23 mouse cellular contexts compared by ENCODE assay signal in genomic region chr1:110909752-110910151, GRCm38 (mm10).
DNase-seq lines count a peak whose midpoint lies in the region; ATAC-seq and TF ChIP-seq lines count a peak whose summit lies in the region.
"Had no signal": no experiment of that assay in that cellular context is flagged by ENCODE, and none has a peak within 500 bp of the region (broad histone marks: within the 10 kb centered on the region; RNA-seq: fewer than 3 reads in every experiment).

No protein-coding gene starts in this region.

- TF ChIP-seq POLR2A in MEL (IDR thresholded peaks at IDR 0.05; ENCODE audit: control insufficient read depth in 1 of 2, insufficient read depth in 1 of 2, low read depth in 1 of 2, low read length in 2 of 2, poor library complexity in 1 of 2): no peak

- intact Hi-C loops in heart, postnatal 25 days (cut with DNase I): no loop called here

- no peak for TF ChIP-seq RAD21 in MEL (IDR thresholded peaks at IDR 0.05; ENCODE audit: low read depth, low read length)

- 88% methylated on average over 1 of the region's 1 CpGs for WGBS in embryonic facial prominence, embryonic 11.5 days
- 88% methylated on average over 1 of the region's 1 CpGs for WGBS in embryonic facial prominence, embryonic 10.5 days
- WGBS in forebrain, embryonic 10.5 days: 88% methylated on average over 1 of the region's 1 CpGs

- peak; percentile 68 to 78 for TF ChIP-seq EP300 in MEL (IDR thresholded peaks at IDR 0.05; ENCODE audit: low read depth in 1 of 2, low read length in 2 of 2)

- H3K4me3 ChIP-seq in embryonic facial prominence, embryonic 11.5 days (ENCODE audit: low read depth, low read length): no peak overlapping the region
- H3K4me3 ChIP-seq in embryonic facial prominence, embryonic 10.5 days: no peak overlapping the region
- H3K4me3 ChIP-seq in MEL (ENCODE audit: control insufficient read depth in 1 of 2, insufficient read depth in 1 of 2, low read depth in 2 of 2, low read length in 2 of 2): no peak overlapping the region
- no peak overlapping the region for H3K4me3 ChIP-seq in forebrain, embryonic 10.5 days

- no peaks in the 10 kb centered on the region for H3K79me2 ChIP-seq in MEL (ENCODE audit: control insufficient read depth, insufficient read depth, low read length, poor library complexity)

- H3K27me3 ChIP-seq in embryonic facial prominence, embryonic 11.5 days (ENCODE audit: control insufficient read depth, insufficient read depth, low read length): no peaks in the 10 kb centered on the region
- no peaks in the 10 kb centered on the region for H3K27me3 ChIP-seq in embryonic facial prominence, embryonic 10.5 days (replicated peaks; ENCODE audit: low read depth, poor library complexity, severe bottlenecking)
- no peaks in the 10 kb centered on the region for H3K27me3 ChIP-seq in MEL (ENCODE audit: control insufficient read depth in 1 of 2, insufficient read depth in 2 of 2, low read length in 2 of 2)
- H3K27me3 ChIP-seq in forebrain, embryonic 10.5 days (ENCODE audit: poor library complexity, severe bottlenecking): no peaks in the 10 kb centered on the region
- H3K27me3 ChIP-seq: CH12.LX, Patski had no signal

- no peaks in the 10 kb centered on the region for H3K4me1 ChIP-seq in embryonic facial prominence, embryonic 11.5 days (ENCODE audit: control insufficient read depth, insufficient read depth, low read length)
- H3K4me1 ChIP-seq in embryonic facial prominence, embryonic 10.5 days: no peaks in the 10 kb centered on the region
- H3K4me1 ChIP-seq in MEL (ENCODE audit: control insufficient read depth in 1 of 2, insufficient read depth in 2 of 2, low read length in 2 of 2): peaks cover 2 to 4% of the 10 kb centered on the region in 2 experiments
- no peaks in the 10 kb centered on the region for H3K4me1 ChIP-seq in forebrain, embryonic 10.5 days

- no peak overlapping the region for H3K4me2 ChIP-seq in embryonic facial prominence, embryonic 11.5 days (ENCODE audit: low read depth, low read length)

- no peaks in the 10 kb centered on the region for H3K9me3 ChIP-seq in embryonic facial prominence, embryonic 11.5 days (replicated peaks; ENCODE audit: control insufficient read depth, low read length)
- no peaks in the 10 kb centered on the region for H3K9me3 ChIP-seq in embryonic facial prominence, embryonic 10.5 days
- H3K9me3 ChIP-seq in MEL (replicated peaks; ENCODE audit: insufficient read depth, low read length): no peaks in the 10 kb centered on the region
- no peaks in the 10 kb centered on the region for H3K9me3 ChIP-seq in forebrain, embryonic 10.5 days

- H3K27ac ChIP-seq in embryonic facial prominence, embryonic 11.5 days (replicated peaks; ENCODE audit: low read depth, low read length): no peak overlapping the region
- H3K27ac ChIP-seq in embryonic facial prominence, embryonic 10.5 days (replicated peaks): no peak overlapping the region; the same call in 1 of the 2 replicates
- H3K27ac ChIP-seq in MEL (ENCODE audit: control insufficient read depth, low read depth, low read length): peak overlapping the region; percentile 30; the same call in 1 of the 2 replicates
- no peak overlapping the region for H3K27ac ChIP-seq in forebrain, embryonic 10.5 days

- DNase-seq in embryonic facial prominence, embryonic 11.5 days (ENCODE audit: low spot score): no peak
- no peak for DNase-seq in embryonic facial prominence, embryonic 10.5 days (ENCODE audit: low spot score)
- DNase-seq in MEL (ENCODE audit: low read depth, low spot score): peak; percentile 69
- DNase-seq in MEL-GATA-1-ER (ENCODE audit: extremely low read depth, low read depth): peak; percentile 23
- DNase-seq in heart, postnatal 25 days (ENCODE audit: low spot score): no peak
- DNase-seq in forebrain, embryonic 10.5 days (ENCODE audit: extremely low spot score, low spot score): no peak
- DNase-seq: adrenal gland, adult 2 months; adrenal gland, adult 8-10 months; adrenal gland, postnatal 10 days; adrenal gland, postnatal 14 days; adrenal gland, postnatal 25 days; adrenal gland, postnatal 36 days; B cell, adult 2 months; cerebellum, adult 11 months; cerebellum, adult 11-12 months; cerebellum, adult 18-20 months; cerebellum, adult 2 months; cerebellum, adult 8-10 months had no signal

- H3K36me3 ChIP-seq in embryonic facial prominence, embryonic 11.5 days (replicated peaks; ENCODE audit: control insufficient read depth, insufficient read depth, low read depth, low read length): no peaks in the 10 kb centered on the region
- H3K36me3 ChIP-seq in embryonic facial prominence, embryonic 10.5 days (replicated peaks): no peaks in the 10 kb centered on the region
- peaks cover 0 to 9% of the 10 kb centered on the region in 2 experiments; a peak in 2 of 4 replicates for H3K36me3 ChIP-seq in MEL (ENCODE audit: control insufficient read depth in 1 of 2, insufficient read depth in 2 of 2, low read length in 2 of 2)
- no peaks in the 10 kb centered on the region for H3K36me3 ChIP-seq in forebrain, embryonic 10.5 days (replicated peaks)
- H3K36me3 ChIP-seq: G1E had no signal

- no peak for TF ChIP-seq CTCF in MEL (IDR thresholded peaks at IDR 0.05 in 2 of 3, conservative IDR thresholded peaks at IDR 0.05 in 1 of 3; ENCODE audit: control insufficient read depth in 1 of 3, insufficient read depth in 1 of 3, low read depth in 2 of 3, low read length in 3 of 3, poor library complexity in 1 of 3, severe bottlenecking in 1 of 3)

- no peak overlapping the region for H3K9ac ChIP-seq in embryonic facial prominence, embryonic 11.5 days (replicated peaks; ENCODE audit: low read length)
- no peak overlapping the region for H3K9ac ChIP-seq in MEL (ENCODE audit: control insufficient read depth, low read depth, low read length, poor library complexity, severe bottlenecking)

- ATAC-seq in embryonic facial prominence, embryonic 11.5 days (replicated peaks; ENCODE audit: insufficient number of reproducible peaks, low FRiP score, low TSS enrichment, low read depth): peak; percentile 48; the same call in 1 of the 2 replicates
- ATAC-seq: activated CD4-positive, CD25-positive, alpha-beta regulatory T cell, adult 4 months; CD4-positive, CD25-positive, alpha-beta regulatory T cell, adult 4 months; Patski had no signal

TF ChIP-seq in MEL, 35 proteins besides CTCF, POLR2A, EP300 and RAD21:
- TF ChIP-seq TAL1 (IDR thresholded peaks at IDR 0.05; ENCODE audit: low read length) (peak; percentile 52; the same call in 1 of the 2 replicates), MYC (IDR thresholded peaks at IDR 0.05; ENCODE audit: low read depth, low read length) (0 out of 2 replicates have a peak, but pooled peaks have one; percentile 7), CHD2 (IDR thresholded peaks at IDR 0.05; ENCODE audit: low read length) (no peak), MAFK (IDR thresholded peaks at IDR 0.05; ENCODE audit: borderline replicate concordance, low read depth, low read length) (0 out of 2 replicates have a peak, but pooled peaks have one; percentile 8), TCF12 (IDR thresholded peaks at IDR 0.05; ENCODE audit: low read depth, low read length) (peak; percentile 73), USF1 (IDR thresholded peaks at IDR 0.05; ENCODE audit: low read depth, low read length) (peak; percentile 44; the same call in 1 of the 2 replicates), MAZ (IDR thresholded peaks at IDR 0.05; ENCODE audit: low read depth, low read length) (no peak), GATA1 (IDR thresholded peaks at IDR 0.05; ENCODE audit: low read depth, low read length) (peak; percentile 77), ETS1 (IDR thresholded peaks at IDR 0.05; ENCODE audit: low read depth, low read length) (peak; percentile 74), ZNF384 (IDR thresholded peaks at IDR 0.05; ENCODE audit: low read depth, low read length) (no peak), SIN3A (IDR thresholded peaks at IDR 0.05; ENCODE audit: low read length) (0 out of 2 replicates have a peak, but pooled peaks have one; percentile 4), MAX (IDR thresholded peaks at IDR 0.05; ENCODE audit: low read length) (no peak)

Comparison
In these comparisons a context has a peak if more than half of its experiments do, and no peak if none do; other contexts are left out.
1. DNase-seq: peak in MEL (single experiment) and MEL-GATA-1-ER (single experiment); none in embryonic facial prominence, embryonic 11.5 days (single experiment), embryonic facial prominence, embryonic 10.5 days (single experiment), heart, postnatal 25 days (single experiment) and forebrain, embryonic 10.5 days (single experiment).